10 mouse cellular contexts compared by ENCODE assay signal in genomic region chr10:25362235-25362634, GRCm38 (mm10). TPM values are rescaled to one million over a fixed set of nuclear protein-coding genes. Genes with fewer than 3 reads are reported as not detected.
DNase-seq lines count a peak whose midpoint lies in the region; ATAC-seq lines count a peak whose summit lies in the region.
"Had no signal": no experiment of that assay in that cellular context is flagged by ENCODE, and none has a peak within 500 bp of the region (broad histone marks: within the 10 kb centered on the region; RNA-seq: fewer than 3 reads in every experiment).

No protein-coding gene starts in this region.

- H3K36me3 ChIP-seq in heart, embryonic 13.5 days = no peaks in the 10 kb centered on the region
- no peaks in the 10 kb centered on the region for H3K36me3 ChIP-seq in lung, embryonic 15.5 days
- no peaks in the 10 kb centered on the region for H3K36me3 ChIP-seq in intestine, embryonic 15.5 days
- H3K36me3 ChIP-seq in stomach, embryonic 15.5 days = no peaks in the 10 kb centered on the region

- no peak overlapping the region for H3K27ac ChIP-seq in heart, embryonic 13.5 days (replicated peaks)
- 0 out of 2 replicates have a peak overlapping the region, but pooled peaks have one; percentile 1 for H3K27ac ChIP-seq in lung, embryonic 15.5 days
- no peak overlapping the region for H3K27ac ChIP-seq in intestine, embryonic 15.5 days
- H3K27ac ChIP-seq in stomach, embryonic 15.5 days = no peak overlapping the region

- DNase-seq in heart, adult 8-10 months (ENCODE audit: low spot score) = no peak
- DNase-seq in lung, postnatal 25 days (ENCODE audit: low spot score) = no peak
- DNase-seq in cerebellum, postnatal 4 days (ENCODE audit: low spot score in 2 of 2) = no peak
- DNase-seq in frontal cortex, adult 2 months (ENCODE audit: extremely low spot score in 1 of 2, low spot score in 1 of 2) = no peak
- DNase-seq: cerebellum, adult 18-20 months had no signal

- ATAC-seq in heart, embryonic 13.5 days (ENCODE audit: extremely low read depth, insufficient number of reproducible peaks, low FRiP score, low TSS enrichment) = no peak
- no peak for ATAC-seq in lung, embryonic 15.5 days (ENCODE audit: borderline replicate concordance, extremely low read depth, low FRiP score, low TSS enrichment)
- ATAC-seq in intestine, embryonic 15.5 days = no peak
- ATAC-seq in stomach, embryonic 15.5 days (ENCODE audit: insufficient read depth, low FRiP score, low read depth) = no peak
- ATAC-seq: midbrain, embryonic 16.5 days had no signal

- no peaks in the 10 kb centered on the region for H3K27me3 ChIP-seq in heart, embryonic 13.5 days (replicated peaks)
- H3K27me3 ChIP-seq in lung, embryonic 15.5 days = no peaks in the 10 kb centered on the region
- no peaks in the 10 kb centered on the region for H3K27me3 ChIP-seq in intestine, embryonic 15.5 days (replicated peaks)
- no peaks in the 10 kb centered on the region for H3K27me3 ChIP-seq in stomach, embryonic 15.5 days (replicated peaks)

- WGBS in heart, embryonic 13.5 days = 30% methylated on average over 6 of the region's 6 CpGs
- WGBS in lung, embryonic 15.5 days = 18% methylated on average over 6 of the region's 6 CpGs
- 64% methylated on average over 6 of the region's 6 CpGs for WGBS in intestine, embryonic 15.5 days
- WGBS in stomach, embryonic 15.5 days = 44% methylated on average over 6 of the region's 6 CpGs

- peak overlapping the region; percentile 90 for H3K4me3 ChIP-seq in heart, embryonic 13.5 days
- H3K4me3 ChIP-seq in lung, embryonic 15.5 days = peak overlapping the region; percentile 93
- no peak overlapping the region for H3K4me3 ChIP-seq in intestine, embryonic 15.5 days (replicated peaks)
- 0 out of 2 replicates have a peak overlapping the region, but pooled peaks have one; percentile 30 for H3K4me3 ChIP-seq in stomach, embryonic 15.5 days (replicated peaks)

- no peaks in the 10 kb centered on the region for H3K9me3 ChIP-seq in heart, embryonic 13.5 days
- no peaks in the 10 kb centered on the region for H3K9me3 ChIP-seq in lung, embryonic 15.5 days
- H3K9me3 ChIP-seq in intestine, embryonic 15.5 days = no peaks in the 10 kb centered on the region
- H3K9me3 ChIP-seq in stomach, embryonic 15.5 days = no peaks in the 10 kb centered on the region

- H3K4me2 ChIP-seq in heart, embryonic 13.5 days = peak overlapping the region; percentile 80
- H3K4me2 ChIP-seq in lung, embryonic 15.5 days = peak overlapping the region; percentile 79
- H3K4me2 ChIP-seq in intestine, embryonic 15.5 days (replicated peaks) = 0 out of 2 replicates have a peak overlapping the region, but pooled peaks have one; percentile 80
- peak overlapping the region; percentile 76 for H3K4me2 ChIP-seq in stomach, embryonic 15.5 days

- peak overlapping the region; percentile 69 for H3K9ac ChIP-seq in heart, embryonic 13.5 days
- H3K9ac ChIP-seq in lung, embryonic 15.5 days = peak overlapping the region; percentile 11; the same call in 1 of the 2 replicates
- H3K9ac ChIP-seq in intestine, embryonic 15.5 days = no peak overlapping the region
- no peak overlapping the region for H3K9ac ChIP-seq in stomach, embryonic 15.5 days

- H3K4me1 ChIP-seq in heart, embryonic 13.5 days = peaks cover 65% of the 10 kb centered on the region
- peaks cover 37% of the 10 kb centered on the region for H3K4me1 ChIP-seq in lung, embryonic 15.5 days
- 0 out of 2 replicates have a peak, but pooled peaks cover 6% of the 10 kb centered on the region for H3K4me1 ChIP-seq in intestine, embryonic 15.5 days (replicated peaks)
- H3K4me1 ChIP-seq in stomach, embryonic 15.5 days = 0 out of 2 replicates have a peak, but pooled peaks cover 14% of the 10 kb centered on the region

RNA-seq across cellular contexts. Expression of gene Epb41l2, which starts 2.6 kb away (rescaled TPM):
- polyA plus RNA-seq in heart, embryonic 13.5 days (2015; fragmentation: Nextera tagmentation; extraction: Ambion mirVana) = 42.9 and 45.8 TPM in 2 replicates
- total RNA-seq in heart, adult 8-10 months (2022) = 10 to 100 TPM; 34.0 to 46.3 (median 40.7) TPM
- 84.2 and 90.6 TPM in 2 replicates for polyA plus RNA-seq in lung, embryonic 15.5 days (2015; fragmentation: Nextera tagmentation; extraction: Ambion mirVana)
- 40.1 and 42.1 TPM in 2 replicates for polyA plus RNA-seq in intestine, embryonic 15.5 days (2015; fragmentation: Nextera tagmentation; extraction: Ambion mirVana)
- polyA plus RNA-seq in stomach, embryonic 15.5 days (2015; fragmentation: Nextera tagmentation; extraction: Ambion mirVana) = 50.2 and 56.1 TPM in 2 replicates
- polyA plus RNA-seq in frontal cortex, adult 2 months (2012; rRNA removed) = 99.9 and 108 TPM in 2 replicates

RNA-seq across cellular contexts. Expression of gene Akap7, which starts 54.6 kb away (rescaled TPM):
- 23.6 and 26.2 TPM in 2 replicates for polyA plus RNA-seq in heart, embryonic 13.5 days (2015; fragmentation: Nextera tagmentation; extraction: Ambion mirVana)
- total RNA-seq in heart, adult 8-10 months (2022) = 10 to 100 TPM; 58.9 to 68.6 (median 63.2) TPM
- 20.9 and 25.4 TPM in 2 replicates for polyA plus RNA-seq in lung, embryonic 15.5 days (2015; fragmentation: Nextera tagmentation; extraction: Ambion mirVana)
- 41.9 and 45.6 TPM in 2 replicates for polyA plus RNA-seq in intestine, embryonic 15.5 days (2015; fragmentation: Nextera tagmentation; extraction: Ambion mirVana)
- polyA plus RNA-seq in stomach, embryonic 15.5 days (2015; fragmentation: Nextera tagmentation; extraction: Ambion mirVana) = 29.1 and 30.9 TPM in 2 replicates
- 49.6 and 50.9 TPM in 2 replicates for polyA plus RNA-seq in frontal cortex, adult 2 months (2012; rRNA removed)

Comparison
In these comparisons a context has a peak if more than half of its experiments do, and no peak if none do; other contexts are left out.
1. H3K9ac ChIP-seq: peak in heart, embryonic 13.5 days (single experiment) and lung, embryonic 15.5 days (single experiment); none in intestine, embryonic 15.5 days (single experiment) and stomach, embryonic 15.5 days (single experiment).
2. Peak in every context shown above with its lines, with median percentiles within 50 percentile points of each other: H3K4me2 ChIP-seq.